Mouse (Mus musculus) gastrocnemius, adult 18-20 months (tissue): ENCODE data around the gene Shroom3. TPM values are rescaled to one million over a fixed set of nuclear protein-coding genes. Genes with fewer than 3 reads are reported as not detected.

Source experiments
- DNase-seq: peaks from one replicate; pipeline ENCODE4 v3.0.0; 2021; ENCODE audit warnings: low spot score
- total RNA-seq, 2 experiments: library from RNA; stranded (reverse); gene quantifications; 2 replicates each; pipeline ENCODE4 v1.2.3; 2021

Shroom3 gene
- total RNA-seq, 2 experiments from 2014 or later, result 0.50 to 1.6 TPM

DNA sequence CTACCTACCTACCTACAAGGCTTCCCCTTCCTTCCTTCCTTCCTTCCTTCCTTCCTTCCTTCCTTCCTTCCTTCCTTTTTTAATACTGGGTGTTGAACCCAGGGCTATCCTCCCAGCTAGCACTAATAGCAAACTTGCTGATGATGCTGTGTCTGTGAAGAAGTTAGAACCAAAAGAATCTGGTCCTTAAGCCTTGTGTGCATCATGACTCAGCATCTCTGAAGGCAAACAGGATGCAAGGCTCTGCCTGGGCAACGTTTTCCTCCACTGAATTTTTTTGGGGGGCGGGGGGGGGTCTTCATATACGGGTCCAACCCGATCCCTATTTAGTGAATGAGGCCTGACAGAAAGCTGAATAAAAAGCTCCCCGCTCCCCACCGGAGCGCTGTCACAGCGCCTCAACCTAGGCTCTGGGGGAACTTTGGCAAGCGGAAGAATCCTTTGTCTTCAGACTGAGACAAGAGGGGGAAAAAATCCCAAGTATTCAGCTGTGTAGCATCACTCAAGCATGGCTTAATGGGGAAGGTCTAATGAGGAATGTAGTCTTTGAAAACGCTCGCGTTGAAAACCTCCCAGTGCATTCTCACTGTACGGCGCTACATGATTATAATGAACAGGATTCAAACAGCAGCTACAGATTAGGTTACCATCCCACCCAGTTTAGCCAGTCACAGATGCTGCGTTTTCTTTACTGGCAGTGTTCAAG, 15.0 kb downstream of the Shroom3 start:
- DNase-seq, result no peak

DNA sequence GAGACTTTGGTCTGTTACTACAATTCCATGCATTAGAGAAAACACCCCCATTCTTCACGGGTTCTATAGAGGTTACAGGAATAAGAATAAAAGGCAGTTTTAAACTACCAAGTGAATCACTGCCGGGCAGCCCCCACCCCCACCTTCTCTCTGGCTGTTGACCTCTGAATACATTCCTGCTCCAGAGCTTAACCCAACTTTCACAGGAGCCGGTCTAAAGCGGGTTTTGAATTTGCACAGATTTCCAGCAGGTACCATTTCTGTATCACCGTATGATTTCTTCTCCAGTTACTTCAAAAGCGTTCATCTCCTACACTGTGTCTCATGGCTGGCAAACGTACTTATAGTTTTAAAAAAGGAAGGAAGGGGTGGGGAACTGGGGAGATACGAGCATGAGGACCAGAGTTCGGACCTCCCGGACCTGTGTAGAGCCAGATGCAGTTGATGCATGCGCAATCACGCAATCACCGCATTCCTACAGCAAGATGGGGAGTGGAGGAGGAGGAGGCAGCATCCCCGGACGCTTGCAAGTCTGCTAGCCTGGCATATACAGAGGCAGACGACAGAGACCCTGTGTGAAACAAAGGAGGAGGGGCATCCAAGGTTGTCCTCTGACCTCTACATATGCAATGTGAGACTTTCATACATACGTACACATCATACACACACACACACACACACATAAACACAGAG, 15.7 kb downstream of the Shroom3 start:
- DNase-seq, result no peak

DNA sequence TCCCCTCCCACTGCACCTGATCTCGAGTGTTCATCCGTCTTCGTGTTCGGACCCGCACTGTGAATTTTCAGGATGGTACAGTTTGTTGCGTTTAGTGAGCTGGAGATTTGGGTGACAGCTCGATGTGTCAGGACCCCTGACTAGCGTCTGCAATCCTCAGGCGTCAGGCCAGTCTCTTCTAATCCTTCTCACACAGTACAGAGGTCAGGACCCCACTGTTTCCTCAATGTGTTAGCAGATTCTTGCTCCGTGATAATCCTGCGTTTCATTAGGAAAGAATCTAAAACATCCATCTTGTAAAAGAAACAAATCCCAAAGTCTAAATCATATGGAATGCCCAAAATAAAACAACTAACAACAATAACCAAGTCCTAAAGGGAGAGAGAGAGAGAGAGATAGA, 18.5 kb downstream of the Shroom3 start:
- no peak for DNase-seq

DNA sequence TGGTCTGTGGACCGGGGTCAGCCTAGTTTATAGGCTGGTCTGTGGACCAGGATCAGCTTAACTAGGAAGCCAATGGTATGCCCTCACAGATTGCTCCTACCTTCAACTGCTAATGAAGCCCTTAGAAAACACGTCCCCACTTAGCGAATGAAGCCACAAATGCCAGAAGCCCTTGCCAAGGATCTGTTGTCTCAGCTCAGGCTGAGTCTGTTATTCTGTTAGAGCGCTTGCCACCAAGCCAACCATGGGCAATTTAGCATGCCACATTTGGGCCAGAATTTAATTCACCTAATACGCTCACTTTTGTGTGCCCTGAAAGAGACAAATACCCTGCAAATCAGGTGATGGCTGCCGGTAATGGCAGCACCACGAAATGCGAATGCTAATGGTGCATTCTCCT, 20.4 kb downstream of the Shroom3 start:
- no peak for DNase-seq

DNA sequence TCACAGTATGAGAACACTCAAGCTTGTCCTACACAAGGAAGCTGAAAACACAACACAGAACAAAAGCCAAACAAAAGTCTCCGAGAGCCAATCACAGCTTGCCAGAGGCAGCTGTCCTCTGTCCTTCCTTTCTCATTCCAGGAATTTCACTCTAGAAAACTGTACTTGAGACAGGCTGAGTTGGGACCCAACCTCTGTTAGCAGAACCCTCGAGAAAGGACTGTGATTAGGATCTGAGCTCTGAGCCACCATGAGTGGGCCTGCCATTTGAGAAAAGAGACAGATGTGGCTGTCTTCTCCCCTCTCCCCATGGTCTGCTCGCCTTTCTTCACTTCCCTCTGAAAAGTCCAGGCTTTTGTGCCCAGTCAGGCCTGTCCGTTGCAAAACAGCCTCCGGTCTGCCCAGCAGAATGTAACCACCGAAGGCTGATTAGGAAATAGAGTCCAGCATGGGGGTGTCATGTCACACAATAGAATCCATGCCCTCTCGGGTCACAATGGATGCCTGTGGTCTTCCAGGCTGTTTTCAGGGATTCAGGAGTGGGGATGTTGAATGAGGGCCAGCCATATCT, 24.8 kb downstream of the Shroom3 start:
- no peak for DNase-seq

DNA sequence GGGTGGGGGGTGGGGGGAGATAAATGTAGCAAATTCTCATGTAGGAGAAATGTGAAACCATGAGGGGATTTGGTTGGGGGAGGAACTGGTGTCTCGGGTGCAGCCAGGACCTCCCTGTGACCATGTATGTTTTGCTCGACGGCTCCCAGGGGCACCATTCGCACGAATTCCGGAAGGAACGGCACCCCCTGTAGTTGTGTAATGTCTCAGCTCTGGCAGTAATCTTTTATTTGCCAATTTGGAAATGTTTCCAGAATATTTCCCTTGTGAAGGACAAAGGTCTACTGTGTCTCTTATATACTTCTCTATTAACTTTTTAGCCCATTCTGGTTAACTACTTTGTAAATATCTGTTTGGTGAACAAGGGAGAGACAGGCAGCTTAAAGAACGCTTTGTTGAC, 27.5 kb downstream of the Shroom3 start:
- no peak for DNase-seq

DNA sequence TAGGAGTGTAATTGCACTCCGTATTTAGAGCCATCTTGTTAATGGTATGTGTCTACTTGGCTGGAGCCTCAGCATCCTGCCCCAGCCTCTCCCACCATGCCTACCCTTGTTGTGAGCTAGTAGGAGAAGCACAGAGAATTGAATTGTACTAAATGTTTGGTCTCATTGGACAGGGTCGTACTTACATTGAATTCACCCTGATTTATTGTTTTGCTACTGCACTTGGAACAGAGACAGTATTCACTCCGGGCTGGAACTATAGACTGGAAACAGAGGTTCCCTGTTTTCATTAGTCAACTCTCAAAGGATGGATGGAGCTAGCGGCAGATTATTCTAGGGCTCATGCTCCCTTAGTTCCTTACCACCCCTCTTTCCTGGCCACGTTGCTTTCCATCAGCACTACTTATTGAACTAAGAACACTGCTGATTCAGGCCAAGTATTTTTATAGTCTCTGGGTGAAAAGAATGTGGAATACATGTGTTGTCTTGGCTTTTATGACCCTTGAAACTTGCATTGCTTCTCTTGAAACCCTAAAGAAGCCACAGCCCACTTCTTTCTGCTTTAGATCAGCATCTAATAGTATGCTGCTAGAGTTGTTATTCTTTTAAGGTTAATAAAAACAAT, 28.5 kb downstream of the Shroom3 start:
- no peak for DNase-seq

DNA sequence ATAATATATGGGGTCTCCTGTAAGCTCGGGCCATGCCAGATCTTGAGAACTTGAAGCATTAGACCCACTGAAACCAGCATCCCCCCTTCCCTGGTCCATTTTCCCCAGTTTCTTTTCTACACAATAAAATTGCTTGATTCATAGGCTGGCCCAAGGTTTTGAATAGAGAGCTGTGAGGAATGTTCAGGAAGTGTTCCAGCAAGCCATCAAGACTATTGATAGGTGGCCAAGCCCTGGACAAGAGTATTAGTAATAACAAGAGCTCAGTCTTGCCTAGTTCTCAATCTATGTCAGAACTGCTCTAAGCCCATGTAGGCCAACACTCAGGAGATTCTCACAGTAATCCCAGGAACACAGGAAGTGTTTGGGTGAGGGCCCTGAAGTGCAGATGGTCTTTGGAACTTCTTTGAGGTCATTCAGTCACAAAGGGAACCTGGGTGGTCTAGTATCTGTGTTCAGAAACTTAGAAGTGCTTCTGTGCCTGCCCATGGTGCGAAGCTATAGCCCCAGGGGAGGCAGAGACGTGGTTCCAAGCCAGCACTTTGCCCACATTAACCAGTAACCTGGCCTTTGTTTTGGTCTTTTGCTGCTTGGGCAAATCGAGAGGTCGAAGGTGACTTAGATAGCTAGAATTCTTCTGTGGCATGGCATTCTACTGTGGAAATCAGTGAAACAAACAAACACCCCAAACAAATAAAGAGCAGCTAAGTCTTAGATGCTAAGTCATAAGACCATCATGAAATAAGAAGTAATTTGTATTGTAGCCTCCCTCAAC, 29.6 kb downstream of the Shroom3 start:
- DNase-seq, result no peak

DNA sequence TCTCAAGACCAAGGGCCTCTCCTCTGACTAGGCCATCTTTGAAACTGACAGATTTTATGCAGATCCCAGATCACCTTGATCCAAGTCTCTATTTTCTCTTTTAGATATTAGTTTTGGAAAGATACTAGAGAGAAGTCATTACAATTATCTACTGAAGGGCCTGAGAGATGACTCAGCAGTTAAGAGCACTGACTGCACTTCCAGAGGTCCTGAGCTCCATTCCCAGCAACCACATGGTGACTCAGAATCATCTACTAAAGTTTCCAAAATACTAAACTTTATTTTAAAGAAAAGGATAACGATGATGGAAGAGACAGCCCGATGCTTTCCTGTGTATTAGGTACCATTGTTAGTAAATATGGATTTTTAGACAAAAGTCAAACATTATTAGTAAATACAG, 31.7 kb downstream of the Shroom3 start:
- no peak for DNase-seq

DNA sequence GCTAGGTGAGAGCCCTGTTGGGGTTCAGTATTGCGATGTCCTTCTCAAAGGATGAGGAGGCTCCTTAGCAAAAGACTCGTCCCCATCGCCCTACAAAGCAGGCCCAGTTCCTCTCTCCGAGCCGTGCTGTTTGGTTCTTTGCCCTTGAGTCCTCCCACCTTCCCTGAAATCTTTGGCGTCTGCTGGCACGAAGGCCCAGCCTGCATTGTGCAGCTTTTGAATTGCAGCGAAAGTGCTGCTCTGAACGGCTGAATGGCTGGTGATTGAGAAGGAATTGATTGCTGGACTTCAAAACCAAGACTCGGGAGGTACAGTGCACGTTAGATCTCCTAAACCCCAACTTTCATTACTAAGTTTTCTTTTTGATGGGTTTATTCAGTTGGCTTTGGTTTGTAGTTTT, 32.1 kb downstream of the Shroom3 start:
- DNase-seq, result no peak

DNA sequence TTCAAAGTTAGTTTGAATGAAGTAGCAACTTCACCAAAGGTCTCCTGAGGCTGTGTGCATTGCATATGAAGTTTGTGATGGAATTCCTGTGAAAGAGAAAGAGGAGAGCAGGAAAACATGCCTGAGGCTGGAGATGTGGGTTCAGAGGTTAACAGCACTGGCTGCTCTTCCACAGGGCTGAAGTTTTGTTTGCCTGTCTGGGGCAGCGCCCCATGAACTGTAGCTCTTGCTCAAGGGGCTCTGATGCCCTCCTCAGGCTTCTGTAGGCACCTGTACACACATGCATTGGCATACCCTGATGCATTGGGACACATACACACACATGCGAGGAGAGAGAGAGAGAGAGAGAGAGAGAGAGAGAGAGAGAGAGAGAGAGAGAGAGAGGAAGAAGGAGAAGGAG, 32.7 kb downstream of the Shroom3 start:
- no peak for DNase-seq

DNA sequence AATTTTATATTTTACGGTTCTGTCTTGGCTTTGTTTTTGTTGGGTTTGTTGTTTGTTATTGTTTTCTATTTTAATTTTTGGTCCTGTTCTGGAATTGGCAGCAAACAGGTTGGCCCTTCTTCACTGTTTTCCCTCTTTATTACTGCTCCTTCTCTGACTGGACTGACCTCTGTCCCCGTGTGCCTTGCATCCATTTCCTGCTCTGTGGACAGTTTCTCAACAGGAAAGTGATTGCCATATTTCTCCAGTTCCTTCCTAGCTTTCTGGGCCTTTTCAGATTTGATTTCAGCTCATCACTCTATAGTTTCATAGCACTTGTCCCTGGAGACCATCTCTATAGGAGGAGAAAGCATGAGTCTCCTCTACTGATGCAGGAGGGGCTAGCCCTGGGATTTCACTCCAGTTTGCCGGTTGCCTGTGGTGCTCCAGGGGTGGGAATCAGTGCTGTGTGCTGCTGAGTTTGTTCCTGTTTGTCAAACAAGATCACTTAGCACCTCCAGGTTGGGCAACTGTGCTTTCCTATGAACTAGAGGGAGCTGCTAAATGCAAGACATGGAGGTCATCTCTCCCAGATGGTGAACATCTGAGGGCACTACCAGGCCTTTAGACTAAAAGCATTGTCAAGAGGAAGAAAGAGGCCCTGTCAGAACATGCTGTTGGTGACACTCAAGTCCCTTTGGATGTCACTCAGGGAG, 34.6 kb downstream of the Shroom3 start:
- DNase-seq, result no peak

DNA sequence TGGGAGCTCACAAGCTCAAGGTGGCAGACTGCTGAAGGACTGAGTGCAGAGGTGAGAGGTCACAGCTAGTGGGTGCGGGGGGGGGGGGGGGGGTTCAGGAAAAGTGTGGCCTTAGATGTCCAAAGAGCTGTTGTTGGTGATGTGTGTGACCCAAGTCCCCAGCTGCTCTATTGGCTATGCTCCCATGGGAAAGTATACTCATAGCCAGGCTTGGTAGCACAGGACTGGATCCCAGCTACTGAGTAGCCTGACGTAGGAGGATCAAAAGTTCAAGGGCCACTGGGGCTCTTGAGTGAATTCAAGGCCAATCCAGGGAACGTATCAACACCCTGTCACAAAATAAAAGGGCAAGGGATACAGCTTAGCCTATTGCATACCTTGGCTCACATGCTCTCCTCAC, 35.6 kb downstream of the Shroom3 start:
- DNase-seq, result no peak

DNA sequence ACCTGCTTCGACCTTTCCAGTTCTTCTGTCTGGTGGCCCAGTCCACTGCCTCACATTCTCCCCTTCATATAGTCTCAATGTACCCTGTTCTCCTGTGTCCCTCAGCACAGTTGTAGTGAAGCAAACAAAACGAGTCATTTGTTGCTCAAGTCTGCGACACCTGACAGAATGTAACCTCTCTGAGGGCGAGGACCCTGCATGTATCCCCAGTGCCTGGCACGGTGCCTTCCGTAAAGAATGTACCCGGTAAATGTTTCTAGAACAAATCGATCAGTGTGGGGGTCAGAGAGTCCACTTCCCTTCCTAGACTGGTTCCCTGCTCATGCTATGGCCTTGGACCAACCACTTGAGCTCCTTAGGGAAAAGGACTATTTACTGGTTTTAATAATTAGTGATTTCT, 38.4 kb downstream of the Shroom3 start:
- no peak for DNase-seq

DNA sequence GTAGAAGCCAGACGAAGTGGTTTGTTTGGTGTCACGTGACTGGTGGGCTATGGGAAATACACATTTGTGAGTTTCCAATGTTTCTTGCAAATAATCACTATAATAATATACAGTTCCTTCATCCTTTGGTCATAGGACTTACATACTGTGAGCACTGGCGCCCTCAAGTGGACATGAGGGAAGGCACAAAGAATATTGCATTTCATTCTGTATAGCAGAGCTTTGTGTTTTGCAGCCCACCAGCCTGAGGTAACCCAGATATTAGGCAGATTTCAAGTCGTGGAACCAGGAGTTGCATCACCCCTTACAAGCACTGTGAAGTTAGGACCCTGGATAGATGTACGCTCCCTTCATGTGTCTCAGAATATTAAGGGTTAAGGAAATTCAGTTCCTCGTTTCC, 42.7 kb downstream of the Shroom3 start:
- DNase-seq, result peak; percentile 18

DNA sequence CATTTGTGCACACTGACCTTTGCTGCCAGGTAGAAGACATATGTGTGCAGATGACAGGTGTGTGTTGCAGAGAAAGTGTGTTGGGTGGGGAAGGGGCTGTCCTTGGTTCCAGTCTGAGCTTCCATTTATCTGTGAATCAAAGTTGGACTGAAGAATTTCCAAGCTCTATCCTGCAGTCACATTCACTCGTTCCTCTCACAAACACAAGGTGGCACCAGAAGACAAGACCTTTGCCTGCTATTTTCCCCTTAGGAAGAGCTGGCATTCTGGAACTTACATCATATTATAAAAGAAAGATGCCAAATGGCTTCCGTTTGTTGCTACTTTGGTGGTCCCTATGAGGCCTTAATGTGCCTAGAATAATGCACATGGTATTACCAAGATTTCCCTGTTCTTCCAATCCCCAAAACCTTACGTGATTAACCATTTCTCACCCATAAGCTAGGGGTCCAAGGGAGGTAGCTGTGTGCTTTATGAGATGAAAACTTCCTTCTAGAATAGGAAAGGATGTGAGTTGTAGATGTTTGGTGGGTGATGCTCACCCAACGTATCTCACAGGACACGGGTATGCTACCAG, 45.1 kb downstream of the Shroom3 start:
- DNase-seq, result peak; percentile 48

DNA sequence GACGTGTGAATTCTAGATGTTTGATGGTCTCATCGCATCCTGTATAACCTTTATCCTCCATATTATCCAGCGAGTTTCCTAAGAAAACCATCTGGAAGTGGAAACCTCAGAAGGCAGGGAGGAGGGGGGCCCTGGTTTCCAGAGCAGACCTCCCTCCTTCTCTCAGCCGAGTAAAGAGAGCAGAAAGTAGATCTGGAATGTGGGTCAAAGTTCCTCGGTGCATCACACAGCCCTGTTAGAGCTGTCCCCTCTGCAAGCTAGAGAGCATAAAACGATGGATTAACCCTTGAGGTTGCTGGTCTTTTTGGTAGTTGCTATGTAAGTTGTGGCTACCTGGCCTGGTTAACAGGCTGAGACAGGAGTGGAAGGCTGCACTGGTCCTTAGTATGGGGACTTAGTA, 46.0 kb downstream of the Shroom3 start:
- no peak for DNase-seq

DNA sequence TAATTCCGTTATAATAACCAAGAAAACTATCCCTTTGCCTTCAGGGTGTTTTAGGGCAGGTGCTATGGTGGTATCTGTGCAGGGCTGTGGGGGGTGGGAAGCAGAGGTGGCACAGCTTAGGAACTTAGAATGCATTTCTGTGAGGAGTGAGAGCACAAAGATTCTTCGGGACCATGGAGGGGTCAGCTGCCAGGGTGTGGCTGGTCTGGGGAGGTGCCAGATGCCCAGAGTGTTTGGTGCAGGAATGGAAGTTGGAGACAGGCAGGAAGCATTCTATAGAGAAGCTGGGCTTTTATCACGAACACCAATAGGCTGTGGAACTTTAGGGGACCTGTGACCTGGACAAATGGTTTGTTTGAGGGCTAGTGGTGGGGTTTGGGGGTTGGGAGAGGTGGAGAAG, 58.6 kb downstream of the Shroom3 start:
- no peak for DNase-seq

DNA sequence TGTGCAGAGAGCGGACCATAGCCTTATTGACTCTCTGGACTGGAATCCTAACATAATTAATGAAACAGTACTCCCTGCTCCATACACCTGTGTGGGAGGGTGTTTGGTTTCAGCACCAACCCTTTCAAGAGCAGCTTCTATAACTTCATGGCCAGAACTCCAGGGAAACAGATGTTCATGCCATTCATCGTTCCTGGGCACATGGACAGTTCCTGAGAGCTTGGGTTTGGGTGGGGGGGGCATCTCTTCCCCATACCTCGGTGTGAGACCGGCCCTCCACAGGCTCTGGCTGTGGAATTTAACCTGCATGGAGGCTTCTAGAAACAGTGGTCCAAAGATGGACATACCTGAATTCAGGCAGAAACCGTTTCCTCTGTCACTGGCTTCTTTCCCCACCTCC, 59.5 kb downstream of the Shroom3 start:
- no peak for DNase-seq

DNA sequence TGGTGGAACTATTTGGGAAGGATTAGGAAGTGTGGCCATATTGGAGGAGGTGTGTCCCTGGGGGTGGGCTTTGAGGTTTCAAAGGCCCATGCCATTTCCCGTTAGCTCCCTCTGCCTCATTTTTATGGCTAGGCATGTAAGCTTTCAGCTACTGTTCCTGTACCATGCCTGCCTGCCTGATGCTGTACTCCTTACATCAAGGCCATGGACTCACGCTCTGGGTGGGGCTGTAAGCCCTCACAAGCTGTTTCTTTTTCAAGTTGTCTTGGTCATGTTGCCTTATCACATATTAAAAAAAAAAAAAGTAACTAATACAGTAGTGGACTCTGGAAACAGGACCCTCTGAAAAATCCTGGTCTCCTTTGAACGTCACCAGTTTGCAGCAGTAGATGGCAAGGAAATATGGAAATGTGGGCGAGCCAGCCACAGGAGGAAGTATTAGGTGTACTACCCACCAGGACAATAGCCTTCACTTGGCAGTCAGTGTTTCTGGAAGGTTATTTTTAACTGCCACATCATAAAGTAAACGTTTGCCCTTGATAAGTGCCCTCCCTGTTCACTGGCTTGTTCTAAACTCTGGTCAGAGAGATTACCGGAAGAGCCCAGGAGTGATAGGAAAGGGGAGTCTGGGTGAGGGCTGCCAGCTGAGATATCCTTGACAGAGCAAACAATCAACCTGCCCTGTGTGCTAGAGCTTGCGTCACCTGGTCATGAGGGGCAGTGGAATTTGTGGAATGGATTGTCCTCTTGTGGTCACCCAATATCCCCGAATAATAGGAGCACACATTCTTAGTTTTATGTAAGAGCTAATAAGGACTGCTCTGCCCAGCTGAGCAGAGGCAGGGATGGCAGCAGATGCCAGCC, 62.4 kb downstream of the Shroom3 start:
- no peak for DNase-seq
